Mouse (Mus musculus) intestine, embryonic 16.5 days (tissue): ENCODE data around the gene Gpr87. TPM values are rescaled to one million over a fixed set of nuclear protein-coding genes. Genes with fewer than 3 reads are reported as not detected.

Source experiments
- ATAC-seq: fragments of 200-750 bp; cut with Nextera tagmentation; 2 replicates; pipeline ENCODE4 v1.8.0; 2017; ENCODE audit warnings: moderate TSS enrichment, moderate library complexity
- H3K27ac ChIP-seq: fragments of 300-500 bp; sonication (generic); 2 replicates; pipeline ENCODE4 v1.5.1; 2014; ENCODE audit warnings: mild to moderate bottlenecking, low read length
- H3K27me3 ChIP-seq: fragments of 300-500 bp; sonication (generic); replicated peaks from 2 replicates; pipeline ENCODE4 v1.6.1; 2014; ENCODE audit warnings: low read length, control low read depth, mixed read lengths; ENCODE audit not compliant: control insufficient read depth, insufficient read depth
- H3K36me3 ChIP-seq: fragments of 300-500 bp; sonication (generic); 2 replicates; pipeline ENCODE4 v1.6.1; 2014; ENCODE audit warnings: low read length, control low read depth; ENCODE audit not compliant: control insufficient read depth, insufficient read depth
- H3K4me1 ChIP-seq: fragments of 300-500 bp; sonication (generic); 2 replicates; pipeline ENCODE4 v1.6.1; 2014; ENCODE audit warnings: low read length, control low read depth, mixed read lengths; ENCODE audit not compliant: control insufficient read depth, insufficient read depth
- H3K4me2 ChIP-seq: fragments of 300-500 bp; sonication (generic); 2 replicates; pipeline ENCODE4 v1.6.1; 2014; ENCODE audit warnings: low read depth, low read length, control low read depth
- H3K4me3 ChIP-seq: fragments of 300-500 bp; sonication (generic); 2 replicates; pipeline ENCODE4 v1.5.1; 2014; ENCODE audit warnings: mild to moderate bottlenecking, low read length
- H3K9ac ChIP-seq: fragments of 300-500 bp; sonication (generic); 2 replicates; pipeline ENCODE4 v1.6.1; 2014; ENCODE audit warnings: low read depth, low read length
- H3K9me3 ChIP-seq: fragments of 300-500 bp; sonication (generic); 2 replicates; pipeline ENCODE4 v1.6.1; 2016; ENCODE audit warnings: low read length, control low read depth; ENCODE audit not compliant: control insufficient read depth
- WGBS: fragments of 180-500 bp; shearing (Covaris S2); extraction: QIAGEN DNeasy Blood & Tissue Kit; methylation state at CpG from one replicate; pipeline ENCODE4 v1.1.7; 2014; 5-methylcytosine and 5-hydroxymethylcytosine counted together
- polyA plus RNA-seq: library from polyadenylated mRNA; unstranded; fragments of >200 nt; fragmentation: Nextera tagmentation; extraction: Ambion mirVana; gene quantifications from 2 replicates; pipeline ENCODE4 v1.2.1, GENCODE M21; 2015

The Gpr87 gene
- polyA plus RNA-seq: not detected in 2 replicates

- no peaks in the 10 kb centered on the region for H3K27me3 ChIP-seq
- H3K36me3 ChIP-seq: no peaks in the 10 kb centered on the region
- H3K9me3 ChIP-seq: no peaks in the 10 kb centered on the region
- no peaks in the 10 kb centered on the region for H3K4me1 ChIP-seq
- no peak within 1 kb of the TSS for H3K27ac ChIP-seq
- no peak within 1 kb of the TSS for H3K9ac ChIP-seq
- no peak for ATAC-seq
- no peak within 1 kb of the TSS for H3K4me2 ChIP-seq
- 82% methylated on average over 7 of the region's 7 CpGs for WGBS
- no peak within 1 kb of the TSS for H3K4me3 ChIP-seq
Measured at GRCm38 (mm10) chr3:59194938-59195337, at the start of gene Gpr87. Gene Gpr87, minus strand, starts transcription at chr3:59195104.

DNA sequence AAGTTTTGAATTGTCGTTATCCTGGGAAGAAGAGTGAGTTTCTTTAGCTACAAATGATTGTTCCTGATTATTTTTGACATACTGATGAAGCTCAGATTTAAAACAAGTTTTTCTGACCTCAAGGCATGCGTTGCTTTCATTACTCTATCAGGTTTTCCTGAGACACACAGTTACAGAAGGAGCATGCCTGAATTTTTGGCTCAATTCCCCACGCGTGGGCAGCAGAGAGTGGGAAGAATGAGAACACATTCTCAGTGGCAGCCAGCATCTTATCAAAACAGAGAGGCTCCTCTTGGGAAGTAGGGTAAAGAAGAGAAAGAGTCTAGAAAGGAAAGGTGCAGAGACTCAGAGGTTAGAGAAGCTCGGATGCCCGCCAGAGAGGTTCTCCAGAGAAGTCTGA lies 48.5 kb upstream of the Gpr87 start:
- H3K27ac ChIP-seq: no peak overlapping the region
- H3K4me2 ChIP-seq: no peak overlapping the region
- no peak for ATAC-seq
- no peaks in the 10 kb centered on the region for H3K27me3 ChIP-seq
- no peaks in the 10 kb centered on the region for H3K4me1 ChIP-seq
- no peaks in the 10 kb centered on the region for H3K9me3 ChIP-seq
- no peak overlapping the region for H3K4me3 ChIP-seq
- no peaks in the 10 kb centered on the region for H3K36me3 ChIP-seq
- no peak overlapping the region for H3K9ac ChIP-seq
- WGBS: 73% methylated on average over 6 of the region's 6 CpGs

GRCm38 (mm10) chr3:59234878-59235277 lies 40.0 kb upstream of the Gpr87 start:
- H3K4me1 ChIP-seq: no peaks in the 10 kb centered on the region
- no peaks in the 10 kb centered on the region for H3K9me3 ChIP-seq
- no peak overlapping the region for H3K27ac ChIP-seq
- no peak for ATAC-seq
- no peak overlapping the region for H3K4me3 ChIP-seq
- WGBS: 55% methylated on average over 5 of the region's 5 CpGs
- H3K4me2 ChIP-seq: no peak overlapping the region
- H3K27me3 ChIP-seq: no peaks in the 10 kb centered on the region
- no peak overlapping the region for H3K9ac ChIP-seq
- H3K36me3 ChIP-seq: no peaks in the 10 kb centered on the region

GRCm38 (mm10) chr3:59230912-59231311 lies 36.0 kb upstream of the Gpr87 start:
- no peaks in the 10 kb centered on the region for H3K36me3 ChIP-seq
- H3K4me1 ChIP-seq: peaks cover 5% of the 10 kb centered on the region; the same call in 1 of the 2 replicates
- H3K27me3 ChIP-seq: no peaks in the 10 kb centered on the region
- H3K4me2 ChIP-seq: no peak overlapping the region
- H3K4me3 ChIP-seq: no peak overlapping the region
- no peak for ATAC-seq
- no peak overlapping the region for H3K27ac ChIP-seq
- WGBS: 76% methylated on average over 3 of the region's 3 CpGs
- H3K9ac ChIP-seq: no peak overlapping the region
- H3K9me3 ChIP-seq: no peaks in the 10 kb centered on the region

DNA sequence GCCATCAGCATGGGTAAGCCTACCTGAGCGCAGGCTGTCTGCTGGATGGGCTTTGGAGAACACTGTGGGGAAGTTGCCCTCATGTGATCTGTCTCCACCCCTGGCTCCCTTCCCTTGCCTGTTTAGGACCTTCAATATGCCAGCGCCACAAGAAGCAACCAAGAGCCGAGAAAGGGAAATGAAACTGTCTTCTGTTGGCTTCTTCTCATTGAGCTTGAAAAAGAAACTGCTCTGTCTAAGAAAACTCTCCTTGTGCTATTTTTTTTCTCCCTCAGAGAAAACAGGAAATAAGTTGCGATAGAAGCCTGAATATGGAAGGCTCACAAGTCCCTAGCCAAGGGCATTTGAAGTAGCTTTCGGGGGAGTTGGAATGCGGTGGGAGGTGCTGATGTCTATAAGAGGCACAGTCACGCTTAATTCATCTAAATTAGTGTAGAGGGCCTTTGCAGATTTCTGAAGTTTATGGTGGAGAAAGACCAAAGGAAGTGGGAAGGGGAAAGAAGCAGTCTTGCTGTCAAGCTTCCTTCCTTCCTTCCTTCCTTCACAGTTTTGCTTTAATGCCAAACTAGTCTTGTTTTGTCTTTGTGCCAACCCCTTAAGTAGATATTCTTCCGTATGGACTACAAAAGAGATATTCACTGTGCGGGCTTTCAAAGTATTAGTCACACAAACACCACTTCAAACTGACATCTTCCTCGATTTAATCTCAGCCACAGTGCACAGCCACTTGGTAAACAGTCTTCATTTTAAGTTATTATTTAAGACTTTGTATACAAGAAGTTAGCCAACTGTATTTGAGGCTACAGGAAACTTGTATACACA lies 34.0 kb upstream of the Gpr87 start:
- peak; percentile 67 for ATAC-seq
- Histone ChIP-seq H3K4me1 (peaks cover 5% of the 10 kb centered on the region; the same call in 1 of the 2 replicates), H3K27ac (peak overlapping the region; percentile 56), H3K9ac (no peak overlapping the region; the same call in 1 of the 2 replicates), H3K27me3 (no peaks in the 10 kb centered on the region), H3K4me3 (no peak overlapping the region), H3K9me3 (no peaks in the 10 kb centered on the region), H3K4me2 (peak overlapping the region; percentile 17; the same call in 1 of the 2 replicates), H3K36me3 (no peaks in the 10 kb centered on the region)
- 54% methylated on average over 10 of the region's 10 CpGs for WGBS

- Histone ChIP-seq H3K36me3 (no peaks in the 10 kb centered on the region), H3K27ac (no peak overlapping the region), H3K9ac (no peak overlapping the region), H3K4me1 (peaks cover 5% of the 10 kb centered on the region; the same call in 1 of the 2 replicates), H3K4me3 (no peak overlapping the region), H3K27me3 (no peaks in the 10 kb centered on the region), H3K9me3 (no peaks in the 10 kb centered on the region), H3K4me2 (no peak overlapping the region)
- no peak for ATAC-seq
- whole genome bisulfite sequencing: 97% methylated on average over 9 of the region's 9 CpGs
Measured at GRCm38 (mm10) chr3:59227696-59228095, 32.8 kb upstream of the Gpr87 start.

- Histone ChIP-seq H3K4me3 (no peak overlapping the region), H3K36me3 (no peaks in the 10 kb centered on the region), H3K27me3 (no peaks in the 10 kb centered on the region), H3K9me3 (no peaks in the 10 kb centered on the region), H3K9ac (no peak overlapping the region), H3K4me2 (no peak overlapping the region), H3K4me1 (peaks cover 5% of the 10 kb centered on the region; the same call in 1 of the 2 replicates), H3K27ac (no peak overlapping the region)
- ATAC-seq: no peak
Measured at GRCm38 (mm10) chr3:59225411-59225810, 30.5 kb upstream of the Gpr87 start.

GRCm38 (mm10) chr3:59222303-59222702 lies 27.4 kb upstream of the Gpr87 start:
- ATAC-seq: no peak
- H3K9ac ChIP-seq: no peak overlapping the region
- H3K4me3 ChIP-seq: no peak overlapping the region
- H3K9me3 ChIP-seq: no peaks in the 10 kb centered on the region
- H3K27me3 ChIP-seq: no peaks in the 10 kb centered on the region
- WGBS: 87% methylated on average over 2 of the region's 2 CpGs
- H3K27ac ChIP-seq: no peak overlapping the region
- H3K4me2 ChIP-seq: no peak overlapping the region
- no peaks in the 10 kb centered on the region for H3K4me1 ChIP-seq
- H3K36me3 ChIP-seq: no peaks in the 10 kb centered on the region

GRCm38 (mm10) chr3:59219326-59219725 lies 24.4 kb upstream of the Gpr87 start:
- WGBS: 86% methylated on average over 2 of the region's 2 CpGs
- H3K36me3 ChIP-seq: no peaks in the 10 kb centered on the region
- no peaks in the 10 kb centered on the region for H3K9me3 ChIP-seq
- no peak overlapping the region for H3K9ac ChIP-seq
- no peak for ATAC-seq
- H3K4me2 ChIP-seq: no peak overlapping the region
- no peak overlapping the region for H3K4me3 ChIP-seq
- no peak overlapping the region for H3K27ac ChIP-seq
- no peaks in the 10 kb centered on the region for H3K4me1 ChIP-seq
- H3K27me3 ChIP-seq: no peaks in the 10 kb centered on the region
